Mouse (Mus musculus) olfactory bulb, adult 2 months (tissue): ENCODE results near the gene Chfr. TPM values are rescaled to one million over a fixed set of nuclear protein-coding genes. Genes with fewer than 3 reads are reported as not detected.

Experiments used
- H3K27ac ChIP-seq: fragments of 200-500 bp; 2 replicates; pipeline ENCODE4 v1.5.1; 2012; ENCODE audit warnings: low read depth, low read length; ENCODE audit not compliant: insufficient read depth
- H3K4me1 ChIP-seq: fragments of 200-500 bp; 2 replicates; pipeline ENCODE4 v1.6.1; 2012; ENCODE audit warnings: low read length; ENCODE audit not compliant: control insufficient read depth, insufficient read depth
- H3K4me3 ChIP-seq: fragments of 200-500 bp; 2 replicates; pipeline ENCODE4 v1.5.1; 2012; ENCODE audit warnings: mild to moderate bottlenecking, low read depth, low read length, moderate library complexity; ENCODE audit not compliant: insufficient read depth
- CTCF ChIP-seq: fragments of 200-500 bp; IDR thresholded peaks from 2 replicates; pipeline ENCODE4 v1.5.1; 2012; ENCODE audit warnings: low read depth, mild to moderate bottlenecking, low read length, moderate library complexity; ENCODE audit not compliant: insufficient read depth
- POLR2A ChIP-seq: fragments of 200-500 bp; IDR thresholded peaks from 2 replicates; pipeline ENCODE4 v1.6.1; 2012; ENCODE audit warnings: mild to moderate bottlenecking, low read depth, low read length, moderate library complexity; ENCODE audit not compliant: insufficient read depth
- WGBS: fragments of 180-500 bp; shearing (Covaris S2); methylation state at CpG from one replicate; pipeline ENCODE4 v1.1.7; 2018; 5-methylcytosine and 5-hydroxymethylcytosine counted together
- polyA plus RNA-seq: library from polyadenylated mRNA; stranded (reverse); fragments of >200 nt; gene quantifications from 2 replicates; pipeline ENCODE4 v1.2.4, GENCODE M21; 2012; ENCODE audit warnings: low replicate concordance; ENCODE audit not compliant: missing spikeins, insufficient read depth, insufficient read length

Gene Chfr
- not detected in 2 replicates for polyA plus RNA-seq

- peak within 1 kb of the TSS; percentile 61 for H3K27ac ChIP-seq
- TF ChIP-seq POLR2A, result peak; percentile 65; the same call in 1 of the 2 replicates
- TF ChIP-seq CTCF, result no peak
- 2% methylated on average over 46 of the region's 46 CpGs for WGBS
- peak within 1 kb of the TSS; percentile 96 for H3K4me3 ChIP-seq
- H3K4me1 ChIP-seq, result peaks cover 4% of the 10 kb centered on the region
Observed at GRCm38 (mm10) chr5:110135293-110136086, at the start of gene Chfr. Chfr (plus strand) TSS chr5:110135842.

DNA sequence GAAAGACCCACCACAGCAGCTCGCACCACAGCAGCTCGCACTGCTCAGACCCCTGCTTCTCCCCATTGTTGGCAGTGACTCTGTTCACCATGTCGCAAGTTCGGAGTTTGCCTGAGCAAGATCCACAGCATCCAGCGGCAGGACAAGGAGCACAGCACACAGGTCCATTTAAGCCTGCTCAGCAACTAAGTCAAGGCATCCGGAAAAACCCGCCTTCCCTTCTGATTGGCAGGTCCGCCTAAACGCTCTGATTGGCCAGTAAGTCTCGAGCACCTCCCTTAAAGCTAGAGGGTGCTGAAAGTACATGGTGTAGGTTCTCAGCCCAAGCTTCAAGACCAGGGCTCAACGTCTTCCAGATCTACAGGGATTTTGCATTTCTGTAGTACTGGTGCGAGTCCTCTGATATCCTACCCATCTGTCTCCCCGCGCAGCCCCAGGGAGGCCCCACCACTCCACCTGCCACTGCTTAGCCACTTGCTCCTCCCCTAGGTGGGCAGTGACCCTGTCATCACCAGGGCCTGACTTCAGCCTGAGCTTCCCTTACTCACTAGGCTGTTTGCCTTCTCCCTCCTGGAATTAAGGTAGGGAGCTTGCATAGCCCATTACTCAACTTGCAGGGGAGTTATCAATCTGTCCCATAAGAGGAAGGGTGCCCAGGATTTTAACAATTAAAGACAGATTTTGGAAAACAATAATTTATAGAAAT lies 49.3 kb upstream of the Chfr start:
- no peak overlapping the region for H3K27ac ChIP-seq
- H3K4me3 ChIP-seq, result no peak overlapping the region
- 48% methylated on average over 14 of the region's 14 CpGs for WGBS
- H3K4me1 ChIP-seq, result no peaks in the 10 kb centered on the region
- TF ChIP-seq POLR2A (no peak), CTCF (no peak)

DNA sequence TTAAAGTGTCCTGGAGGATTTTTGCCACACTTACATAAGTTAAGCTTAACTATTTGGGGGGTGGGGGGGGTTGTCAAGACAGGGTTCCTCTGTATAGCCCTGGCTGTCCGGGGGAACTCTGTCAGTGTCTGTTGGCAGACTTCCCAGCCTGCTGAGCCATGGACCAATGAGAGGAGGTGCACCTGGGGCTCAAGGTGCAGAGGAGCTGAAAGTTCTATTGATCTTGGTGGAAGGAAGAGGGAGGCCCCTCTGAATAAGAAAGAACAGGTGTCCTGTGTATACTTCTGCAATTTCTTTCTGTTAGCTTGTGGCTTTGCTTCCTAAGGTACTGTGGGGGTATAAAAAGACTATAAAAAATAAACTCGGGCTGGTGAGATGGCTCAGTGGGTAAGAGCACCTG lies 44.1 kb upstream of the Chfr start:
- Histone ChIP-seq H3K4me3 (no peak overlapping the region), H3K4me1 (no peaks in the 10 kb centered on the region), H3K27ac (no peak overlapping the region)
- TF ChIP-seq POLR2A (no peak), CTCF (no peak)
- 63% methylated on average over 2 of the region's 2 CpGs for WGBS

- no peak for TF ChIP-seq CTCF
- peak; percentile 50; the same call in 1 of the 2 replicates for TF ChIP-seq POLR2A
- Histone ChIP-seq H3K4me3 (peak within 1 kb of the TSS; percentile 53), H3K4me1 (0 out of 2 replicates have a peak, but pooled peaks cover 3% of the 10 kb centered on the region), H3K27ac (peak within 1 kb of the TSS; percentile 49; the same call in 1 of the 2 replicates)
- WGBS, result under 1% methylated on average over 25 of the region's 25 CpGs
Observed at GRCm38 (mm10) chr5:110094030-110094846, 41.4 kb upstream of the Chfr start, which contains the start of gene Gm35315. Gm35315 (minus strand) TSS chr5:110094420.

GRCm38 (mm10) chr5:110094847-110095213 lies 40.8 kb upstream of the Chfr start:
- TF ChIP-seq POLR2A, result no peak
- no peak for TF ChIP-seq CTCF
- peak overlapping the region; percentile 53 for H3K4me3 ChIP-seq
- peak overlapping the region; percentile 49; the same call in 1 of the 2 replicates for H3K27ac ChIP-seq
- peaks cover 7% of the 10 kb centered on the region for H3K4me1 ChIP-seq
- 2% methylated on average over 4 of the region's 4 CpGs for WGBS

DNA sequence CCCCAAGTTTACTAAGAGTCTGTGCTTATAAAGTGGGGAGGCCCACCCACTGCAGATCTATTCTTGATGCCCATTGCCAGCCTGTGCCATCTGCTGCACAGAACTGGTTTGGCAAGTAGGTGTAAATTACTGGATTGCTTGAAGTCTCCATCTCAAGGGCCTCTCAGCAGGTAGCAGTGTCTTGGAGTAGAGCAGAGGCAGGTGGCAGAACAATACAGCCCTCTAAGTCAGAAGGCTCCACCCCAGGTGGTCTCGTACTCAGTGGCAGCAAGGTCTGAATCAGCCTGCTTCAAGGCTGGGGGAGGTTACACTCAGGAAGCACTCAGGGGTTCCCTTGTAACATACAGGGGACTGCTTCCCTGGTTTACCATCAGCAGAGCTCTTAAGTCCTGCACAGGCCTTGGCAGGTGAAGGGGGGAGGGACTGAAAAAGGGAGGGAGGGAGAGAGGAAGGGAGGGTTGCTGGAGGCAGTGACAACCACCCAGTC lies 36.6 kb upstream of the Chfr start:
- 52% methylated on average over 1 of the region's 1 CpGs for WGBS
- no peak for TF ChIP-seq CTCF
- no peak for TF ChIP-seq POLR2A
- no peak overlapping the region for H3K27ac ChIP-seq
- H3K4me1 ChIP-seq, result peaks cover 32% of the 10 kb centered on the region
- no peak overlapping the region for H3K4me3 ChIP-seq

- H3K4me1 ChIP-seq, result peaks cover 32% of the 10 kb centered on the region
- no peak within 1 kb of the TSS for H3K4me3 ChIP-seq
- 15% methylated on average over 25 of the region's 25 CpGs for WGBS
- H3K27ac ChIP-seq, result no peak within 1 kb of the TSS
- no peak for TF ChIP-seq CTCF
- no peak for TF ChIP-seq POLR2A
Observed at GRCm38 (mm10) chr5:110099656-110100580, 35.7 kb upstream of the Chfr start, which contains the start of gene Plcxd1. Plcxd1 (plus strand) TSS chr5:110099969.
